Comparison of ENCODE assay signal across 22 mouse cellular contexts in genomic region chr13:63146604-63147188, GRCm38 (mm10).
DNase-seq lines count a peak whose midpoint lies in the region; ATAC-seq lines count a peak whose summit lies in the region.
"Had no signal": no experiment of that assay in that cellular context is flagged by ENCODE, and none has a peak within 500 bp of the region (broad histone marks: within the 10 kb centered on the region; RNA-seq: fewer than 3 reads in every experiment).

No protein-coding gene starts in this region.

- no peaks in the 10 kb centered on the region for H3K4me1 ChIP-seq in embryonic facial prominence, embryonic 15.5 days
- peaks cover 7% of the 10 kb centered on the region; the same call in 1 of the 2 replicates for H3K4me1 ChIP-seq in embryonic facial prominence, embryonic 10.5 days
- H3K4me1 ChIP-seq: intestine, embryonic 15.5 days had no signal

- H3K27ac ChIP-seq in embryonic facial prominence, embryonic 15.5 days (replicated peaks), result 0 out of 2 replicates have a peak overlapping the region, but pooled peaks have one; percentile 17
- no peak overlapping the region for H3K27ac ChIP-seq in embryonic facial prominence, embryonic 10.5 days (replicated peaks)
- H3K27ac ChIP-seq: embryonic facial prominence, embryonic 12.5 days; heart, adult 2 months; hindbrain, embryonic 10.5 days; hindbrain, embryonic 14.5 days; intestine, embryonic 15.5 days had no signal

- no peak overlapping the region for H3K9ac ChIP-seq in embryonic facial prominence, embryonic 15.5 days
- H3K9ac ChIP-seq: embryonic facial prominence, embryonic 12.5 days; heart, embryonic 12.5 days; hindbrain, embryonic 14.5 days; intestine, embryonic 15.5 days had no signal

- 46% methylated on average over 4 of the region's 4 CpGs for WGBS in embryonic facial prominence, embryonic 15.5 days
- WGBS in embryonic facial prominence, embryonic 10.5 days, result 34% methylated on average over 4 of the region's 4 CpGs

- no peak for DNase-seq in embryonic facial prominence, embryonic 10.5 days (ENCODE audit: low spot score)
- DNase-seq in heart, adult 11 months, result peak; percentile 64
- no peak for DNase-seq in heart, adult 9 months (ENCODE audit: low spot score in 2 of 2)
- DNase-seq in retina, postnatal 1 day, result peak; percentile 27
- DNase-seq in retina, embryonic 14.5 days (ENCODE audit: low spot score), result no peak
- DNase-seq: adrenal gland, adult 8-10 months; adrenal gland, postnatal 36 days; B cell, adult 2 months; cerebellum, adult 2 months; cerebellum, postnatal 10 days; embryo, embryonic 11 days; gastrocnemius, postnatal 10 days had no signal

- ATAC-seq in embryonic facial prominence, embryonic 15.5 days (ENCODE audit: insufficient number of reproducible peaks, low FRiP score, low TSS enrichment, low read depth), result no peak
- no peak for ATAC-seq in cerebellum, adult (ENCODE audit: insufficient number of reproducible peaks, low FRiP score, low TSS enrichment)
- ATAC-seq: CD4-positive, CD25-positive, alpha-beta regulatory T cell, adult 4 months; intestine, embryonic 15.5 days had no signal

- no peaks in the 10 kb centered on the region for H3K36me3 ChIP-seq in embryonic facial prominence, embryonic 15.5 days
- no peaks in the 10 kb centered on the region for H3K36me3 ChIP-seq in embryonic facial prominence, embryonic 10.5 days (replicated peaks)
- H3K36me3 ChIP-seq: embryonic facial prominence, embryonic 12.5 days; G1E; heart, embryonic 12.5 days; hindbrain, embryonic 10.5 days; intestine, embryonic 15.5 days had no signal

- H3K9me3 ChIP-seq in embryonic facial prominence, embryonic 15.5 days (replicated peaks), result no peaks in the 10 kb centered on the region
- no peaks in the 10 kb centered on the region for H3K9me3 ChIP-seq in embryonic facial prominence, embryonic 10.5 days
- H3K9me3 ChIP-seq: embryonic facial prominence, embryonic 12.5 days; G1E; heart, embryonic 12.5 days; hindbrain, embryonic 10.5 days; intestine, embryonic 15.5 days had no signal

- no peak overlapping the region for H3K4me3 ChIP-seq in embryonic facial prominence, embryonic 15.5 days (replicated peaks)
- no peak overlapping the region for H3K4me3 ChIP-seq in embryonic facial prominence, embryonic 10.5 days
- H3K4me3 ChIP-seq: embryonic facial prominence, embryonic 12.5 days; heart, adult 2 months; heart, embryonic 12.5 days; hindbrain, embryonic 10.5 days; intestine, embryonic 15.5 days had no signal

- H3K4me2 ChIP-seq in embryonic facial prominence, embryonic 15.5 days (replicated peaks), result no peak overlapping the region
- H3K4me2 ChIP-seq: embryonic facial prominence, embryonic 12.5 days; heart, embryonic 12.5 days; hindbrain, embryonic 14.5 days; intestine, embryonic 15.5 days had no signal

- no peaks in the 10 kb centered on the region for H3K27me3 ChIP-seq in embryonic facial prominence, embryonic 15.5 days
- H3K27me3 ChIP-seq in embryonic facial prominence, embryonic 10.5 days (replicated peaks; ENCODE audit: low read depth, poor library complexity, severe bottlenecking), result no peaks in the 10 kb centered on the region
- H3K27me3 ChIP-seq: embryonic facial prominence, embryonic 12.5 days; heart, embryonic 12.5 days; intestine, embryonic 15.5 days had no signal

Comparison
In these comparisons a context has a peak if more than half of its experiments do, and no peak if none do; other contexts are left out.
1. DNase-seq: peak in heart, adult 11 months (single experiment) and retina, postnatal 1 day (single experiment); none in embryonic facial prominence, embryonic 10.5 days (single experiment), heart, adult 9 months (0 of 2) and retina, embryonic 14.5 days (single experiment).